Mouse (Mus musculus) thymus, adult 2 months (tissue): ENCODE results near the gene Rhno1. TPM values are rescaled to one million over a fixed set of nuclear protein-coding genes. Genes with fewer than 3 reads are reported as not detected.

Source experiments
- DNase-seq: peaks from one replicate; pipeline ENCODE4 v3.0.0; 2021
- H3K27ac ChIP-seq: fragments of 200-500 bp; 2 replicates; pipeline ENCODE4 v1.5.1; 2012; ENCODE audit warnings: low read length, control low read depth; ENCODE audit not compliant: control insufficient read depth, insufficient read depth
- H3K27me3 ChIP-seq: fragments of 200-500 bp; 2 replicates; pipeline ENCODE4 v1.6.1; 2012; ENCODE audit warnings: mild to moderate bottlenecking, low read length, moderate library complexity, mixed read lengths; ENCODE audit not compliant: control insufficient read depth, insufficient read depth
- H3K36me3 ChIP-seq: fragments of 200-500 bp; 2 replicates; pipeline ENCODE4 v1.6.1; 2012; ENCODE audit warnings: mild to moderate bottlenecking, low read length, moderate library complexity; ENCODE audit not compliant: control insufficient read depth, insufficient read depth
- H3K4me1 ChIP-seq: fragments of 200-500 bp; replicated peaks from 2 replicates; pipeline ENCODE4 v1.6.1; 2012; ENCODE audit warnings: low read length; ENCODE audit not compliant: control insufficient read depth, insufficient read depth
- H3K4me3 ChIP-seq: fragments of 200-500 bp; 2 replicates; pipeline ENCODE4 v1.5.1; 2012; ENCODE audit warnings: mild to moderate bottlenecking, low read length, control low read depth, moderate library complexity; ENCODE audit not compliant: control insufficient read depth, insufficient read depth
- CTCF ChIP-seq: fragments of 200-500 bp; IDR thresholded peaks from 2 replicates; pipeline ENCODE4 v1.5.1; 2012; ENCODE audit warnings: mild to moderate bottlenecking, control low read depth, low read length, moderate library complexity, borderline replicate concordance; ENCODE audit not compliant: control insufficient read depth, poor library complexity, insufficient read depth; ENCODE audit errors: extremely low read depth
- POLR2A ChIP-seq: fragments of 200-500 bp; IDR thresholded peaks from 2 replicates; pipeline ENCODE4 v1.6.1; 2012; ENCODE audit warnings: mild to moderate bottlenecking, low read length, control low read depth, moderate library complexity; ENCODE audit not compliant: control insufficient read depth, poor library complexity, insufficient read depth; ENCODE audit errors: extremely low read depth
- WGBS: fragments of 180-500 bp; shearing (Covaris S2); methylation state at CpG from one replicate; pipeline ENCODE4 v1.1.7; 2018; 5-methylcytosine and 5-hydroxymethylcytosine counted together
- polyA plus RNA-seq: library from polyadenylated mRNA; depleted of rRNA; stranded (reverse); fragments of >200 nt; gene quantifications from 2 replicates; pipeline ENCODE4 v1.2.3, GENCODE M21; 2012; rRNA removed

The Rhno1 gene
- polyA plus RNA-seq, 1 experiment: 51.7 TPM

- no peaks in the 10 kb centered on the region for H3K36me3 ChIP-seq
- peaks cover 8% of the 10 kb centered on the region for H3K4me1 ChIP-seq
- 16% methylated on average over 12 of the region's 12 CpGs for WGBS
- no peak overlapping the region for H3K4me3 ChIP-seq
- peak; percentile 37; the same call in 1 of the 2 replicates for TF ChIP-seq CTCF
- no peak for TF ChIP-seq POLR2A
- no peaks in the 10 kb centered on the region for H3K27me3 ChIP-seq
- H3K27ac ChIP-seq: no peak overlapping the region
- DNase-seq: peak; percentile 73
Measured at GRCm38 (mm10) chr6:128334397-128335124, 28.1 kb downstream of the Rhno1 start.

DNA sequence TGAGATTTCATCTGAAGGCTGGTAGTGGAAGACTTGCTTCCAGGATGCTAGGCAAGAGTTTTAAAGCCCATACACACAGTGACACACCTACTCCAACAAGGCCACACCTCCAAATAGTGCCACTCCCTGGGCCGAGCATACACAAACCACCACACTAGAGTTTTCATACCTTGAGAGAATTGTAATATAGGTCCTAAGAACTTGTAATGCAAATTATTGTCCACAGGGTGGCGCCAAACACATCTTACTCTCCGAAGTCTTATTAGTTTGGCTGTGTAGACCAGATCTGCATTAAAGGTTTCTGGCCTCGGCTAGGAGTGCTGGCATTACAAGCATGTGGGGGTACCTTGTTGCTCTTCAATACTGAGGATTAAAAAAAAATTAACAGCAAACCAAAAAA, 44.4 kb downstream of the Rhno1 start:
- TF ChIP-seq CTCF (no peak), POLR2A (no peak)
- H3K36me3 ChIP-seq: no peaks in the 10 kb centered on the region
- no peaks in the 10 kb centered on the region for H3K4me1 ChIP-seq
- no peaks in the 10 kb centered on the region for H3K27me3 ChIP-seq
- H3K4me3 ChIP-seq: no peak overlapping the region
- DNase-seq: peak; percentile 43
- no peak overlapping the region for H3K27ac ChIP-seq
- 4% methylated on average over 4 of the region's 4 CpGs for WGBS

GRCm38 (mm10) chr6:128315597-128315996, 47.1 kb downstream of the Rhno1 start:
- no peak for DNase-seq
- WGBS: 88% methylated on average over 8 of the region's 8 CpGs

GRCm38 (mm10) chr6:128314796-128315195, 47.9 kb downstream of the Rhno1 start:
- TF ChIP-seq CTCF: no peak
- no peak for TF ChIP-seq POLR2A
- Histone ChIP-seq H3K4me1 (no peaks in the 10 kb centered on the region), H3K27ac (no peak overlapping the region), H3K4me3 (no peak overlapping the region), H3K27me3 (no peaks in the 10 kb centered on the region), H3K36me3 (no peaks in the 10 kb centered on the region)
- 88% methylated on average over 6 of the region's 6 CpGs for WGBS
- no peak for DNase-seq

More at GRCm38 (mm10) chr6:128315597-128315996, 47.1 kb downstream of the Rhno1 start:
- Histone ChIP-seq H3K4me3 (no peak overlapping the region), H3K4me1 (no peaks in the 10 kb centered on the region), H3K36me3 (no peaks in the 10 kb centered on the region), H3K27ac (no peak overlapping the region), H3K27me3 (no peaks in the 10 kb centered on the region)
- no peak for TF ChIP-seq CTCF
- TF ChIP-seq POLR2A: no peak

- no peak overlapping the region for H3K27ac ChIP-seq
- WGBS: 37% methylated on average over 4 of the region's 4 CpGs
Measured at GRCm38 (mm10) chr6:128308311-128308710, 54.4 kb downstream of the Rhno1 start.

More at GRCm38 (mm10) chr6:128308311-128308710, 54.4 kb downstream of the Rhno1 start:
- DNase-seq: peak; percentile 50
- Histone ChIP-seq H3K4me3 (no peak overlapping the region), H3K36me3 (no peaks in the 10 kb centered on the region), H3K4me1 (no peaks in the 10 kb centered on the region; the same call in 1 of the 2 replicates), H3K27me3 (no peaks in the 10 kb centered on the region)
- TF ChIP-seq CTCF (peak; percentile 48; the same call in 1 of the 2 replicates), POLR2A (no peak)

Other genes with a start within 250 kb of the Rhno1 start
- gene Tspan9, start 219.3 kb downstream of the Rhno1 start, polyA plus RNA-seq: 33.3 and 36.7 TPM in 2 replicates
- gene Tead4, start 62.1 kb downstream of the Rhno1 start, polyA plus RNA-seq: 0.53 and 0.59 TPM in 2 replicates
- 23.5 and 28.0 TPM in 2 replicates for gene Tulp3, start 7.1 kb downstream of the Rhno1 start, polyA plus RNA-seq
- gene Foxm1, start 56 bp upstream of the Rhno1 start, polyA plus RNA-seq: 115 and 149 TPM in 2 replicates
- 0.92 and 1.2 TPM in 2 replicates for gene Tex52, start 12.5 kb upstream of the Rhno1 start, polyA plus RNA-seq
- not detected in 2 replicates for gene Gm44596, start 12.6 kb upstream of the Rhno1 start, polyA plus RNA-seq
- gene Nrip2, start 36.4 kb upstream of the Rhno1 start, polyA plus RNA-seq: 0.59 TPM in 2 replicates
- 55.6 and 56.4 TPM in 2 replicates for gene Itfg2, start 62.0 kb upstream of the Rhno1 start, polyA plus RNA-seq
- 138 and 139 TPM in 2 replicates for gene Fkbp4, start 75.8 kb upstream of the Rhno1 start, polyA plus RNA-seq
- 0.03 and 1.5 TPM in 2 replicates for gene Pzp, start 163.8 kb upstream of the Rhno1 start, polyA plus RNA-seq
- 0.31 and 0.73 TPM in 2 replicates for gene A2ml1, start 218.7 kb upstream of the Rhno1 start, polyA plus RNA-seq